Mouse (Mus musculus): ENCODE measurements around the gene Gm20388. TPM values are rescaled to one million over a fixed set of nuclear protein-coding genes. Genes with fewer than 3 reads are reported as not detected.

Gene Gm20388
- total and polyA plus RNA-seq, 2 experiments from 2014 or later, result 17.3 TPM; not detected in 1

DNA sequence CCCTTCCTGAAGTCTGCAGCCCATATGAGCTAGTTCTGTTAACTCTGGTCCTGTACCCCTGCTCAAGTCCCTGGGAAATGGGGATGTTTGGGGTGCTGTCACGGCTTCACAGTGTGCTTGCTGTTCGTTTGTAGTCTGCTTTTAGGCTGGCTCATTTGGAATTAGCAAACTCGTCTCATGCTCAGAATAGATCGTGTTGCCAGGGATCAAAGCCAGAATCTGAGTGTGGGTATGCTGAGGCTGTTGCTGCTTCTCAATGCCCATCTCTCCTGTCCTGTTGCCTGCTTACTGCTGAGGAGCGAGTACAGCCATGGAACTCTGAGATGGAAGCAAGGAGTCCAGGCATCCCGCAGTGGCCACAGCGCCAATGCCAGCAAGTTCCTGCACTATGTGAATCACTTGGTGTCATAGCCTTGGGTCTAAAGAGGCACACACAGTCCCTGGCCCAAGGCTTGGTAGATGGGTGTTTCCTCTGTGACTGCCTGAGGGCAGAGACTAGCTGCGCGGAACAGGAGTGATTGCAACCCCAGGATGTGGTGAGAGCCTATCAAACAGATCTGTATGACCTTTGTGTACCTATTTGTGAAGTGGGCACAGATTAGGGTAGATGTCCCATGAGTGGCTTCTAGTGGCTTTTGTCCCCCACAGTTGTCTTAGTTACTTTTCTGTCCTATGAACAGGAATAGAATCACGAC, 4364.9 kb downstream of the Gm20388 start:
- H3K4me3 ChIP-seq (ENCODE audit: low read depth, low read length), result no peak overlapping the region
- 83% methylated on average over 10 of the region's 10 CpGs for WGBS
- ATAC-seq (ENCODE audit: insufficient read depth, low read depth) (no peak), DNase-seq (ENCODE audit: low spot score) (no peak)
- H3K4me2 ChIP-seq (ENCODE audit: low read depth, low read length), result no peak overlapping the region
- H3K36me3 ChIP-seq (replicated peaks; ENCODE audit: control insufficient read depth, insufficient read depth, low read length), result no peaks in the 10 kb centered on the region
- TF ChIP-seq CTCF (IDR thresholded peaks at IDR 0.05; ENCODE audit: low read depth), result no peak
- TF ChIP-seq EP300 (IDR thresholded peaks at IDR 0.05; ENCODE audit: low read depth), result no peak
- peaks cover 28% of the 10 kb centered on the region for H3K4me1 ChIP-seq (ENCODE audit: control insufficient read depth, insufficient read depth)
- no peaks in the 10 kb centered on the region for H3K9me3 ChIP-seq (replicated peaks; ENCODE audit: control insufficient read depth, low read length)
- H3K27me3 ChIP-seq (ENCODE audit: control insufficient read depth, insufficient read depth, low read length), result no peaks in the 10 kb centered on the region
- no peak overlapping the region for H3K27ac ChIP-seq (ENCODE audit: low read depth)
- H3K9ac ChIP-seq (replicated peaks; ENCODE audit: low read depth, low read length), result no peak overlapping the region

- DNase-seq (ENCODE audit: low spot score) (no peak), ATAC-seq (ENCODE audit: insufficient read depth, low read depth) (no peak)
- Histone ChIP-seq H3K4me1 (ENCODE audit: control insufficient read depth, insufficient read depth) (peaks cover 46% of the 10 kb centered on the region), H3K9me3 (replicated peaks; ENCODE audit: control insufficient read depth, low read length) (no peaks in the 10 kb centered on the region), H3K4me2 (ENCODE audit: low read depth, low read length) (no peak overlapping the region), H3K9ac (replicated peaks; ENCODE audit: low read depth, low read length) (no peak overlapping the region), H3K36me3 (replicated peaks; ENCODE audit: control insufficient read depth, insufficient read depth, low read length) (no peaks in the 10 kb centered on the region), H3K27me3 (ENCODE audit: control insufficient read depth, insufficient read depth, low read length) (no peaks in the 10 kb centered on the region), H3K4me3 (ENCODE audit: low read depth, low read length) (no peak overlapping the region), H3K27ac (ENCODE audit: low read depth) (no peak overlapping the region)
- TF ChIP-seq CTCF (IDR thresholded peaks at IDR 0.05; ENCODE audit: low read depth), result no peak
- no peak for TF ChIP-seq EP300 (IDR thresholded peaks at IDR 0.05; ENCODE audit: low read depth)
- 68% methylated on average over 24 of the region's 24 CpGs for WGBS
These were observed 4367.6 kb downstream of the Gm20388 start for GRCm38 (mm10) chr8:124277951-124278910.

GRCm38 (mm10) chr8:124278956-124279689, 4368.5 kb downstream of the Gm20388 start:
- no peak overlapping the region for H3K27ac ChIP-seq (ENCODE audit: low read depth)
- TF ChIP-seq EP300 (IDR thresholded peaks at IDR 0.05; ENCODE audit: low read depth), result no peak
- no peak for TF ChIP-seq CTCF (IDR thresholded peaks at IDR 0.05; ENCODE audit: low read depth)
- peaks cover 54% of the 10 kb centered on the region for H3K4me1 ChIP-seq (ENCODE audit: control insufficient read depth, insufficient read depth)
- no peaks in the 10 kb centered on the region for H3K27me3 ChIP-seq (ENCODE audit: control insufficient read depth, insufficient read depth, low read length)
- H3K4me2 ChIP-seq (ENCODE audit: low read depth, low read length), result no peak overlapping the region
- 78% methylated on average over 7 of the region's 7 CpGs for WGBS
- no peak overlapping the region for H3K9ac ChIP-seq (replicated peaks; ENCODE audit: low read depth, low read length)
- H3K4me3 ChIP-seq (ENCODE audit: low read depth, low read length), result no peak overlapping the region
- no peaks in the 10 kb centered on the region for H3K36me3 ChIP-seq (replicated peaks; ENCODE audit: control insufficient read depth, insufficient read depth, low read length)
- H3K9me3 ChIP-seq (replicated peaks; ENCODE audit: control insufficient read depth, low read length), result no peaks in the 10 kb centered on the region
- DNase-seq (ENCODE audit: low spot score), result no peak
- ATAC-seq (ENCODE audit: insufficient read depth, low read depth), result no peak

- Histone ChIP-seq H3K27ac (ENCODE audit: low read depth) (no peak overlapping the region), H3K4me3 (ENCODE audit: low read depth, low read length) (no peak overlapping the region), H3K4me2 (ENCODE audit: low read depth, low read length) (no peak overlapping the region), H3K36me3 (replicated peaks; ENCODE audit: control insufficient read depth, insufficient read depth, low read length) (no peaks in the 10 kb centered on the region), H3K9me3 (replicated peaks; ENCODE audit: control insufficient read depth, low read length) (no peaks in the 10 kb centered on the region), H3K4me1 (ENCODE audit: control insufficient read depth, insufficient read depth) (peaks cover 60% of the 10 kb centered on the region), H3K9ac (replicated peaks; ENCODE audit: low read depth, low read length) (no peak overlapping the region), H3K27me3 (ENCODE audit: control insufficient read depth, insufficient read depth, low read length) (no peaks in the 10 kb centered on the region)
- ATAC-seq (ENCODE audit: insufficient read depth, low read depth) (no peak), DNase-seq (ENCODE audit: low spot score) (no peak)
- TF ChIP-seq CTCF (IDR thresholded peaks at IDR 0.05; ENCODE audit: low read depth) (no peak), EP300 (IDR thresholded peaks at IDR 0.05; ENCODE audit: low read depth) (no peak)
- 97% methylated on average over 5 of the region's 5 CpGs for WGBS
These were observed 4369.0 kb downstream of the Gm20388 start for GRCm38 (mm10) chr8:124279690-124279985.

- Histone ChIP-seq H3K4me1 (ENCODE audit: control insufficient read depth, insufficient read depth) (peaks cover 66% of the 10 kb centered on the region), H3K27me3 (ENCODE audit: control insufficient read depth, insufficient read depth, low read length) (no peaks in the 10 kb centered on the region), H3K9me3 (replicated peaks; ENCODE audit: control insufficient read depth, low read length) (no peaks in the 10 kb centered on the region), H3K4me3 (ENCODE audit: low read depth, low read length) (no peak overlapping the region), H3K27ac (ENCODE audit: low read depth) (peak overlapping the region; percentile 81), H3K4me2 (ENCODE audit: low read depth, low read length) (peak overlapping the region; percentile 3; the same call in 1 of the 2 replicates), H3K36me3 (replicated peaks; ENCODE audit: control insufficient read depth, insufficient read depth, low read length) (no peaks in the 10 kb centered on the region), H3K9ac (replicated peaks; ENCODE audit: low read depth, low read length) (no peak overlapping the region)
- TF ChIP-seq CTCF (IDR thresholded peaks at IDR 0.05; ENCODE audit: low read depth) (0 out of 2 replicates have a peak, but pooled peaks have one; percentile 13), EP300 (IDR thresholded peaks at IDR 0.05; ENCODE audit: low read depth) (no peak)
- DNase-seq (ENCODE audit: low spot score) (peak; percentile 68), ATAC-seq (ENCODE audit: insufficient read depth, low read depth) (peak; percentile 19)
- WGBS, result 30% methylated on average over 11 of the region's 11 CpGs
These were observed 4371.3 kb downstream of the Gm20388 start for GRCm38 (mm10) chr8:124281700-124282541.
